Mouse (Mus musculus) stomach, adult 2 months (tissue): ENCODE measurements around the gene Klrd1. TPM values are rescaled to one million over a fixed set of nuclear protein-coding genes. Genes with fewer than 3 reads are reported as not detected.

ENCODE experiments used
- polyA plus RNA-seq: library from polyadenylated mRNA; depleted of rRNA; stranded (reverse); fragments of >200 nt; gene quantifications from 2 replicates; pipeline ENCODE4 v1.2.3, GENCODE M21; 2012; rRNA removed

Klrd1 gene
- polyA plus RNA-seq: not detected in 2 replicates

DNA sequence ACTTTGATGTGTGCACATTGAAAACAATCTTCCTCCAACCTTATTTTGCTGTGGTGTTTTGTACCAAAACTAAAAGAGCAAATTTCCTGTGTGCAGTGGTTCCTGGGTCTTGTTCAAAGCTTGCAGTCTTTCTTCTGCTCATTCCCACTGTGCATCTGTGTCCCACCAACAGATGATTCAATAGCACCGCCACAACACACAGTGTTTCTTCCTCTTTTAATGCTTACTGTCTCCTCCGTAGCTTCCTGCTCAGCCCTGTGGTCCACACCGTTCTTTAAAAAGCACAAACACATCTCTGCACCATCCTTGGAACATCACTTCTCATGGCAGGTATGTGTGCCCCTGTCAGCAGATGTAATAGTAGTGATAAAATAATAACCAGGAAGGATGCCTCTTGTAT is at the start of gene Klrd1:
TSS of gene Klrd1 (plus strand) at position 275 of the 400 bp plus-strand sequence.

GRCm38 (mm10) chr6:129577605-129578004 is 14.0 kb upstream of the Klrd1 start, which contains the start of gene Klre1:
Gene Klre1 (plus strand): TSS chr6:129577905.

GRCm38 (mm10) chr6:129623735-129624134 is 32.2 kb downstream of the Klrd1 start, which contains the start of gene Klrk1:
Gene Klrk1 (minus strand): TSS chr6:129623864.

DNA sequence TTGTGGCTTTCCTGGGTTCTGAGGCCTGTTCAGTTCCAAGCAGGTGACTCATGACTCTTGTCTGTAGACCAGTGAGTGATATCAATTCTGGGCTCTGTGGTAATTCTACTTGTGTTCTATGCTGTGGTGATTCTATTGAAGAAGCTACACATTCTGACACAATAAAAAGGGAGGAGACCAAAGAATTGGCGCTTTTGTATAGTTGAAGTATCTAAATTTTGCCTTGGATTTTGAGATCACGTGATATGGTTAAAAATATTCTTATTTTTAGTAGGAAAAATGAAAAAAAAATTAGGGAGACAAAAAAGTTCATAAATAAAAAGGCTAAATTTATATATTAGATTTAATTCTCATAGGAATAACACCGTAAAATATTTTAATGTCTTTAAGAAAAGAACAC is 51.7 kb downstream of the Klrd1 start, which contains the start of gene Klrc3:
TSS of gene Klrc3 (minus strand) at position 101 of the 400 bp plus-strand sequence.

Other genes with a start within 250 kb of the Klrd1 start
- 0.22 and 0.23 TPM in 2 replicates for gene Clec12a, start 249.1 kb upstream of the Klrd1 start, polyA plus RNA-seq
- gene Clec12b, start 205.9 kb upstream of the Klrd1 start, polyA plus RNA-seq: not detected in 2 replicates
- gene Clec1b, start 194.5 kb upstream of the Klrd1 start, polyA plus RNA-seq: not detected in 2 replicates
- 0.10 and 0.28 TPM in 2 replicates for gene Clec9a, start 182.9 kb upstream of the Klrd1 start, polyA plus RNA-seq
- 0.15 and 0.60 TPM in 2 replicates for gene Clec1a, start 139.8 kb upstream of the Klrd1 start, polyA plus RNA-seq
- not detected in 2 replicates for gene Olr1, start 84.6 kb upstream of the Klrd1 start, polyA plus RNA-seq
- gene Tmem52b, start 79.2 kb upstream of the Klrd1 start, polyA plus RNA-seq: not detected in 2 replicates
- 32.0 and 33.7 TPM in 2 replicates for gene Gabarapl1, start 58.6 kb upstream of the Klrd1 start, polyA plus RNA-seq
- gene Klre1, start 13.9 kb upstream of the Klrd1 start, polyA plus RNA-seq: not detected in 2 replicates
- not detected in 2 replicates for gene Klrk1, start 32.1 kb downstream of the Klrd1 start, polyA plus RNA-seq
- not detected in 2 replicates for gene Klrc3, start 51.6 kb downstream of the Klrd1 start, polyA plus RNA-seq
- gene Klrc2, start 68.9 kb downstream of the Klrd1 start, polyA plus RNA-seq: not detected in 2 replicates
- not detected in 2 replicates for gene Klrc1, start 87.2 kb downstream of the Klrd1 start, polyA plus RNA-seq
- not detected in 2 replicates for gene Klri1, start 125.3 kb downstream of the Klrd1 start, polyA plus RNA-seq
- gene Klri2, start 148.7 kb downstream of the Klrd1 start, polyA plus RNA-seq: not detected in 2 replicates
- gene Gm156, start 192.5 kb downstream of the Klrd1 start, polyA plus RNA-seq: not detected in 2 replicates